8 mouse cellular contexts compared by ENCODE assay signal in the genomic region with DNA sequence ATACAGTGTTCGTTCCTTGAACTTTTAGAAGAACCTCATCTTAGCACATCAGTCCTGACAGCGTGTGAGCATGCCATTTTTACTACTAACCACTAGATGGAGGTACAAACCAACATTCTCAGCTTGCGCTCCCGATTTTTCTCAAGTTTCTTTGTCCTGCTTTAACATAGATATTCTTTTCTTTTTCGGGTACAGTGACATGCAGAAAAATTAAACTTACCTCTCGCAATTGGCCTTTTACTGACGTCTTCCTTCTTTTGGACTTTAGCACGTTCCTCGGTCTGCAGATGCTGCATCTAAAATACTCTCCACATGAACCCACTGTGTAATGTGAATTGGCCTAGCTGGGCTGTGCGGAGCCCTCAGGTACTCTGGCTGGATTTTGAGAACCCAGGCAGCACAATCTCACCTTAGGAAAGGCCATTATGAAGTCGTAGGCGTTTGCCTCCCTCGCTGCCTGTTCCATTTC. TPM values are rescaled to one million over a fixed set of nuclear protein-coding genes. Genes with fewer than 3 reads are reported as not detected.
DNase-seq lines count a peak whose midpoint lies in the region; ATAC-seq and TF ChIP-seq lines count a peak whose summit lies in the region.
"Had no signal": no experiment of that assay in that cellular context is flagged by ENCODE, and none has a peak within 500 bp of the region (broad histone marks: within the 10 kb centered on the region; RNA-seq: fewer than 3 reads in every experiment).

No protein-coding gene starts in this region.

- H3K9ac ChIP-seq in embryonic facial prominence, embryonic 15.5 days: no peak overlapping the region
- peak overlapping the region; percentile 61 for H3K9ac ChIP-seq in hindbrain, embryonic 13.5 days
- no peak overlapping the region for H3K9ac ChIP-seq in limb, embryonic 15.5 days
- 0 out of 2 replicates have a peak overlapping the region, but pooled peaks have one; percentile 26 for H3K9ac ChIP-seq in neural tube, embryonic 15.5 days (replicated peaks)

- no peaks in the 10 kb centered on the region for H3K9me3 ChIP-seq in E14TG2a.4 (ENCODE audit: low read length)
- H3K9me3 ChIP-seq in embryonic facial prominence, embryonic 15.5 days (replicated peaks): no peaks in the 10 kb centered on the region
- no peaks in the 10 kb centered on the region for H3K9me3 ChIP-seq in hindbrain, embryonic 13.5 days
- no peaks in the 10 kb centered on the region for H3K9me3 ChIP-seq in limb, embryonic 15.5 days
- no peaks in the 10 kb centered on the region for H3K9me3 ChIP-seq in neural tube, embryonic 15.5 days (replicated peaks)

- peak; percentile 55 for DNase-seq in A20 (ENCODE audit: low read depth, low spot score)
- DNase-seq in natural killer cell, adult 2 months (ENCODE audit: low spot score in 2 of 2): no peak

- peak; percentile 76 for TF ChIP-seq CTCF in E14TG2a.4 (conservative IDR thresholded peaks at IDR 0.05; ENCODE audit: low read length)

- peak overlapping the region; percentile 30 for H3K4me2 ChIP-seq in embryonic facial prominence, embryonic 15.5 days (replicated peaks)
- H3K4me2 ChIP-seq in hindbrain, embryonic 13.5 days: peak overlapping the region; percentile 52
- peak overlapping the region; percentile 26; the same call in 1 of the 2 replicates for H3K4me2 ChIP-seq in limb, embryonic 15.5 days
- H3K4me2 ChIP-seq in neural tube, embryonic 15.5 days: peak overlapping the region; percentile 51

- H3K4me1 ChIP-seq in E14TG2a.4 (replicated peaks; ENCODE audit: low read depth, low read length): peaks cover 10% of the 10 kb centered on the region
- peaks cover 4% of the 10 kb centered on the region; the same call in 1 of the 2 replicates for H3K4me1 ChIP-seq in embryonic facial prominence, embryonic 15.5 days
- H3K4me1 ChIP-seq in hindbrain, embryonic 13.5 days (replicated peaks): peaks cover 9% of the 10 kb centered on the region
- peaks cover 3% of the 10 kb centered on the region; the same call in 1 of the 2 replicates for H3K4me1 ChIP-seq in limb, embryonic 15.5 days
- H3K4me1 ChIP-seq in neural tube, embryonic 15.5 days: peaks cover 7% of the 10 kb centered on the region

- 15% methylated on average over 13 of the region's 13 CpGs for WGBS in embryonic facial prominence, embryonic 15.5 days
- 19% methylated on average over 13 of the region's 13 CpGs for WGBS in hindbrain, embryonic 13.5 days
- 18% methylated on average over 13 of the region's 13 CpGs for WGBS in limb, embryonic 15.5 days
- WGBS in neural tube, embryonic 15.5 days: 21% methylated on average over 13 of the region's 13 CpGs

- 0 out of 2 replicates have a peak, but pooled peaks cover 4% of the 10 kb centered on the region for H3K27me3 ChIP-seq in E14TG2a.4 (ENCODE audit: insufficient read depth, low read length)
- no peaks in the 10 kb centered on the region for H3K27me3 ChIP-seq in embryonic facial prominence, embryonic 15.5 days
- H3K27me3 ChIP-seq in hindbrain, embryonic 13.5 days: no peaks in the 10 kb centered on the region
- no peaks in the 10 kb centered on the region for H3K27me3 ChIP-seq in limb, embryonic 15.5 days
- H3K27me3 ChIP-seq in neural tube, embryonic 15.5 days (replicated peaks): no peaks in the 10 kb centered on the region

- ATAC-seq in embryonic facial prominence, embryonic 15.5 days (ENCODE audit: insufficient number of reproducible peaks, low FRiP score, low TSS enrichment, low read depth): no peak
- ATAC-seq in hindbrain, embryonic 13.5 days (ENCODE audit: low FRiP score): peak; percentile 79
- ATAC-seq in limb, embryonic 15.5 days (ENCODE audit: insufficient number of reproducible peaks, low FRiP score, low TSS enrichment, low read depth): no peak
- ATAC-seq in neural tube, embryonic 15.5 days (ENCODE audit: low FRiP score): peak; percentile 76

- H3K36me3 ChIP-seq in E14TG2a.4 (ENCODE audit: insufficient read depth, low read length): no peaks in the 10 kb centered on the region
- H3K36me3 ChIP-seq in embryonic facial prominence, embryonic 15.5 days: no peaks in the 10 kb centered on the region
- H3K36me3 ChIP-seq in hindbrain, embryonic 13.5 days: no peaks in the 10 kb centered on the region
- no peaks in the 10 kb centered on the region for H3K36me3 ChIP-seq in limb, embryonic 15.5 days
- H3K36me3 ChIP-seq in neural tube, embryonic 15.5 days: no peaks in the 10 kb centered on the region

- H3K4me3 ChIP-seq in E14TG2a.4 (replicated peaks; ENCODE audit: low read length): no peak overlapping the region
- H3K4me3 ChIP-seq in embryonic facial prominence, embryonic 15.5 days (replicated peaks): no peak overlapping the region
- H3K4me3 ChIP-seq in hindbrain, embryonic 13.5 days: peak overlapping the region; percentile 25; the same call in 1 of the 2 replicates
- 0 out of 2 replicates have a peak overlapping the region, but pooled peaks have one; percentile 9 for H3K4me3 ChIP-seq in limb, embryonic 15.5 days
- peak overlapping the region; percentile 24 for H3K4me3 ChIP-seq in neural tube, embryonic 15.5 days (replicated peaks)

- no peak overlapping the region for H3K27ac ChIP-seq in embryonic facial prominence, embryonic 15.5 days (replicated peaks)
- H3K27ac ChIP-seq in hindbrain, embryonic 13.5 days: no peak overlapping the region
- H3K27ac ChIP-seq in limb, embryonic 15.5 days: no peak overlapping the region
- H3K27ac ChIP-seq in neural tube, embryonic 15.5 days (replicated peaks): no peak overlapping the region

RNA-seq across cellular contexts. Expression of a gene that starts 39.4 kb away (rescaled TPM):
- polyA plus RNA-seq in embryonic facial prominence, embryonic 15.5 days (2015; fragmentation: Nextera tagmentation; extraction: Ambion mirVana): 0.04 TPM in 1 of 2 replicates, not detected in the other
- polyA plus RNA-seq in hindbrain, embryonic 13.5 days (2015; fragmentation: Nextera tagmentation; extraction: Ambion mirVana): not detected in 2 replicates
- polyA plus RNA-seq in limb, embryonic 15.5 days (2015; fragmentation: Nextera tagmentation; extraction: Ambion mirVana): not detected in 2 replicates
- polyA plus RNA-seq in neural tube, embryonic 15.5 days (2015; fragmentation: Nextera tagmentation; extraction: Ambion mirVana): 0.15 TPM in 1 of 2 replicates, not detected in the other
- polyA plus RNA-seq: stomach, embryonic 14.5 days had no signal

Comparison
In these comparisons a context has a peak if more than half of its experiments do, and no peak if none do; other contexts are left out.
1. H3K4me3 ChIP-seq: peak in hindbrain, embryonic 13.5 days (single experiment), limb, embryonic 15.5 days (single experiment) and neural tube, embryonic 15.5 days (single experiment); none in E14TG2a.4 (single experiment) and embryonic facial prominence, embryonic 15.5 days (single experiment).
2. ATAC-seq: peak in hindbrain, embryonic 13.5 days (single experiment) and neural tube, embryonic 15.5 days (single experiment); none in embryonic facial prominence, embryonic 15.5 days (single experiment) and limb, embryonic 15.5 days (single experiment).
3. H3K9ac ChIP-seq: peak in hindbrain, embryonic 13.5 days (single experiment) and neural tube, embryonic 15.5 days (single experiment); none in embryonic facial prominence, embryonic 15.5 days (single experiment) and limb, embryonic 15.5 days (single experiment).
4. Peak in every context shown above with its lines, with median percentiles within 50 percentile points of each other: H3K4me2 ChIP-seq.